Mouse (Mus musculus): ENCODE measurements around the gene Hdac4.

GRCm38 (mm10) chr1:92109221-92109620 is 86.3 kb downstream of the Hdac4 start:
- TF ChIP-seq CTCF (IDR thresholded peaks at IDR 0.05; ENCODE audit: control insufficient read depth, insufficient read depth, low read length) (no peak), POLR2A (IDR thresholded peaks at IDR 0.05; ENCODE audit: borderline replicate concordance, control insufficient read depth, low read depth, low read length) (no peak)

Data from bone marrow, adult 2 months (tissue).